Mouse (Mus musculus) limb, embryonic 12.5 days (tissue): ENCODE data around the gene Tssk4. TPM values are rescaled to one million over a fixed set of nuclear protein-coding genes. Genes with fewer than 3 reads are reported as not detected.

Source experiments
- ATAC-seq: fragments of 200-750 bp; cut with Nextera tagmentation; 2 replicates; pipeline ENCODE4 v1.8.0; 2017; ENCODE audit warnings: low read depth, moderate TSS enrichment; ENCODE audit not compliant: insufficient number of reproducible peaks, insufficient read depth, low FRiP score, low TSS enrichment
- H3K27ac ChIP-seq: fragments of 300-500 bp; sonication (generic); 2 replicates; pipeline ENCODE4 v1.5.1; 2016; ENCODE audit warnings: mild to moderate bottlenecking, moderate library complexity
- H3K27me3 ChIP-seq: fragments of 300-500 bp; sonication (generic); 2 replicates; pipeline ENCODE4 v1.6.1; 2016; ENCODE audit warnings: mild to moderate bottlenecking, moderate library complexity
- H3K36me3 ChIP-seq: fragments of 300-500 bp; sonication (generic); 2 replicates; pipeline ENCODE4 v1.6.1; 2016; ENCODE audit warnings: mild to moderate bottlenecking, moderate library complexity
- H3K4me1 ChIP-seq: fragments of 300-500 bp; sonication (generic); replicated peaks from 2 replicates; pipeline ENCODE4 v1.6.1; 2016
- H3K4me2 ChIP-seq: fragments of 300-500 bp; sonication (generic); 2 replicates; pipeline ENCODE4 v1.6.1; 2016; ENCODE audit warnings: mild to moderate bottlenecking, moderate library complexity
- H3K4me3 ChIP-seq: fragments of 300-500 bp; sonication (generic); replicated peaks from 2 replicates; pipeline ENCODE4 v1.5.1; 2016; ENCODE audit warnings: mild to moderate bottlenecking
- H3K9ac ChIP-seq: fragments of 300-500 bp; sonication (generic); replicated peaks from 2 replicates; pipeline ENCODE4 v1.6.1; 2016; ENCODE audit warnings: mild to moderate bottlenecking, moderate library complexity
- H3K9me3 ChIP-seq: fragments of 300-500 bp; sonication (generic); 2 replicates; pipeline ENCODE4 v1.6.1; 2016; ENCODE audit warnings: mild to moderate bottlenecking, moderate library complexity
- WGBS: fragments of 180-500 bp; shearing (Covaris S2); methylation state at CpG from one replicate; pipeline ENCODE4 v1.1.7; 2016; 5-methylcytosine and 5-hydroxymethylcytosine counted together
- polyA plus RNA-seq: library from polyadenylated mRNA; unstranded; fragments of >200 nt; fragmentation: Nextera tagmentation; extraction: Ambion mirVana; gene quantifications from 2 replicates; pipeline ENCODE4 v1.2.1, GENCODE M21; 2016

Gene Tssk4
- polyA plus RNA-seq, 1 experiment from 2014 or later: 1.0 TPM

DNA sequence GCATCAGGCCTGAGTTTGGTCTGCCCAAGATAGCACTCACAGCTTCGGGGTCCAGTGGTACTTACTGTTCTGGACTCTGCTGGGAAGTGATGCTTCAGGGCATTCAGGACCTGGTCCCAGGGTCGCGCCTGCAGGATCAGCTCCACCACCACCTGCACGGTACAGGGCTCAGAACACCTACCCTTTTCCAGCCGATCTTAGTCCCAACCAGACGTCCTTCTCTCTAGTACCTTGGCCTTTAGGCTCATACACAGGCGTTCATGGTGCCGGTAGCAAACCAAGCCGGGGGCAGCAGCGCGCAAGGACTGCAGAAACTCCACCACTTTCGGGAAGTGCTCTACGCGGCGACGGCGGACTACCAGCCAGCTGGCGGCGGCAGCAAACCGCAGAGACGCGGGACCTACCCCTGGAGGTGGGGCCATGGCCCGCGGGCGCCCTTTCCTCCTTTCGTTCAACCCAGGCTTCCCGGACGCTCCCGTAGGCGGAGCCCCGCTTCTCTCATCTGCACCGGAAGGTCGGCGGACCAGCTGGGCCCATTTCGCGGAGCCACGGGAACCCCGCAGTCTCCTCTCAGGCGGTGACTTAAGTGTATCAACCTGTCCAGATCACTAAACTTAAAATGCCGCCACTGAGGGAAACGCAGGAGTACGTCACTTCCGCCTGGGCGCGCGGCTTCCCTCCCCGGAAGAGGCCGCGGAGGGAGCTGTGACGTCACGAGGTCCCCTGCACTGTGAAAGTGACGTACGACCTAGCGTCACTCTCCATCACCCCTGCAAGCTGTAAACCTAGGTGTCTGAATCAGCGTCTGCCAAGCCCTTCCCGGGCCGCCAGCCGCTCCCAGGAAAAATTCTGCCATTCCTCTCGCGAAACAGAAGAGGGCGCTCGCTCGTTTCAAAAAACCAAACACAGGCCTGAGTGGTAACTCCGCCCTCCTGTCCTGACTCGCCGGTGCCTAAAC, 31.5 kb downstream of the Tssk4 start, which contains the start of gene Tinf2:
Gene Tinf2 (minus strand): TSS at position 661 of the 958 bp plus-strand sequence.
- peak; percentile 98 for ATAC-seq
- under 1% methylated on average over 65 of the region's 66 CpGs for WGBS

DNA sequence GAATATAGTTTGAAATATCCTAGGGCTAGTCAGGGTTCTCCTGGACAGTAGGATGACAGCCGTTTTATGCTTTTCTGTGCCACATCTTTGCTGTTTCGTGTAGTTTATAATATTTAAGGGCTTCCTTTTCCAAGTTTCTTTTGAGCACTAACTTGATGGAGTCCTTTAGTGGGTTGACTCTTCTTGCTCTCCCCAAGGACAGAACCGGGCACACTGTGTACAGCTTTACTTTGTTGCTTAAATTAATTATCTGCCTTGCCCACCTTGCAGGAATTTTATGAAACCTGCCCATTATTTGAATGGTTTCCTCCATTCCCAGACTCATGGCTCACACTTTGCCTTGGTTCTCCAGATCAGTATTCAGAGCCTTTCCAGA, 32.1 kb downstream of the Tssk4 start:
- peak overlapping the region; percentile 80 for H3K4me2 ChIP-seq
- H3K27me3 ChIP-seq: no peaks in the 10 kb centered on the region
- WGBS: 14% methylated on average over 3 of the region's 3 CpGs
- no peaks in the 10 kb centered on the region for H3K9me3 ChIP-seq
- H3K9ac ChIP-seq: peak overlapping the region; percentile 13; the same call in 1 of the 2 replicates
- ATAC-seq: peak; percentile 46
- H3K36me3 ChIP-seq: peaks cover 31% of the 10 kb centered on the region
- peaks cover 8% of the 10 kb centered on the region for H3K4me1 ChIP-seq
- H3K4me3 ChIP-seq: peak overlapping the region; percentile 83
- peak overlapping the region; percentile 86; the same call in 1 of the 2 replicates for H3K27ac ChIP-seq

More for the DNA sequence above, 31.5 kb downstream of the Tssk4 start, which contains the start of gene Tinf2:
- H3K9ac ChIP-seq: peak within 1 kb of the TSS; percentile 78
- peaks cover 8% of the 10 kb centered on the region for H3K4me1 ChIP-seq
- peak within 1 kb of the TSS; percentile 83 for H3K4me3 ChIP-seq
- H3K27ac ChIP-seq: peak within 1 kb of the TSS; percentile 86
- H3K36me3 ChIP-seq: peaks cover 38% of the 10 kb centered on the region
- no peaks in the 10 kb centered on the region for H3K9me3 ChIP-seq
- peak within 1 kb of the TSS; percentile 80 for H3K4me2 ChIP-seq
- no peaks in the 10 kb centered on the region for H3K27me3 ChIP-seq

GRCm38 (mm10) chr14:55689433-55689832, 39.4 kb downstream of the Tssk4 start:
- Histone ChIP-seq H3K9me3 (no peaks in the 10 kb centered on the region), H3K36me3 (no peaks in the 10 kb centered on the region), H3K4me3 (no peak overlapping the region), H3K27ac (no peak overlapping the region), H3K27me3 (no peaks in the 10 kb centered on the region), H3K4me1 (no peaks in the 10 kb centered on the region), H3K4me2 (no peak overlapping the region), H3K9ac (no peak overlapping the region)
- no peak for ATAC-seq
- WGBS: 80% methylated on average over 10 of the region's 10 CpGs

DNA sequence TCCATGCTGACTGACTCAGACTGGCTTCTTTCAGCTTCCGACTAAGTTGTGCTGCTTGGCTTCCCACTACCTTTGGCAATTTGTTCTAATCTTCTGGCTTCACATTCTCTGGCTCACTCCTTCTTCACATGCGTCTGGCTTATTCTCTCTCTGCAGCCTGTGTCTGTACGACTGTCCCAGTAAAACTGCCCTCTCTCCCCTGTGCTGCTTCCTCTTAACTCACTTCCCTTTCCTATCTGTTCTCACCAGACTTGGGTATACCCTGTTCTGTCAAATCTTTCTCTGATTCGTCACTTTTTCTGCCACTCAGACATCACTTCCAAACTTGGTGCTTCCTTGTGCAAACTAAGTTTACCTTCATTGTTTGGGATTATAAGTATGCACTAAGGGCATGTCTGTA, 47.2 kb downstream of the Tssk4 start:
- Histone ChIP-seq H3K4me1 (no peaks in the 10 kb centered on the region), H3K27me3 (no peaks in the 10 kb centered on the region), H3K4me2 (no peak overlapping the region), H3K9ac (no peak overlapping the region), H3K9me3 (0 out of 2 replicates have a peak, but pooled peaks cover 3% of the 10 kb centered on the region), H3K4me3 (no peak overlapping the region), H3K27ac (no peak overlapping the region), H3K36me3 (no peaks in the 10 kb centered on the region)
- 87% methylated on average over 4 of the region's 4 CpGs for WGBS
- no peak for ATAC-seq

GRCm38 (mm10) chr14:55701131-55701530, 51.1 kb downstream of the Tssk4 start:
- Histone ChIP-seq H3K4me1 (no peaks in the 10 kb centered on the region), H3K27ac (no peak overlapping the region), H3K4me3 (no peak overlapping the region), H3K4me2 (no peak overlapping the region), H3K27me3 (no peaks in the 10 kb centered on the region), H3K9me3 (0 out of 2 replicates have a peak, but pooled peaks cover 3% of the 10 kb centered on the region), H3K36me3 (no peaks in the 10 kb centered on the region), H3K9ac (no peak overlapping the region)
- 70% methylated on average over 9 of the region's 9 CpGs for WGBS
- ATAC-seq: no peak

Other genes starting within 250 kb of the Tssk4 start
- gene Dhrs4, start 171.4 kb upstream of the Tssk4 start, polyA plus RNA-seq: 83.2 and 86.9 TPM in 2 replicates
- 3.7 and 5.1 TPM in 2 replicates for gene Carmil3, start 159.5 kb upstream of the Tssk4 start, polyA plus RNA-seq
- 0.32 and 0.35 TPM in 2 replicates for gene Cpne6, start 139.7 kb upstream of the Tssk4 start, polyA plus RNA-seq
- not detected in 2 replicates for gene Nrl, start 125.2 kb upstream of the Tssk4 start, polyA plus RNA-seq
- gene Pck2, start 109.9 kb upstream of the Tssk4 start, polyA plus RNA-seq: 33.2 and 35.4 TPM in 2 replicates
- 65.5 and 69.7 TPM in 2 replicates for gene Dcaf11, start 90.2 kb upstream of the Tssk4 start, polyA plus RNA-seq
- gene A730061H03Rik, start 89.8 kb upstream of the Tssk4 start, polyA plus RNA-seq: 1.1 TPM in 1 of 2 replicates, not detected in the other
- gene Fitm1, start 74.6 kb upstream of the Tssk4 start, polyA plus RNA-seq: 16.0 and 16.1 TPM in 2 replicates
- gene Psme1, start 72.1 kb upstream of the Tssk4 start, polyA plus RNA-seq: 142 and 151 TPM in 2 replicates
- 3.7 and 4.0 TPM in 2 replicates for gene Emc9, start 64.9 kb upstream of the Tssk4 start, polyA plus RNA-seq
- 210 and 260 TPM in 2 replicates for gene Psme2, start 59.1 kb upstream of the Tssk4 start, polyA plus RNA-seq
- gene Rnf31, start 58.5 kb upstream of the Tssk4 start, polyA plus RNA-seq: 19.9 and 22.4 TPM in 2 replicates
- gene Irf9, start 46.6 kb upstream of the Tssk4 start, polyA plus RNA-seq: 9.2 and 9.6 TPM in 2 replicates
- gene Rec8, start 32.1 kb upstream of the Tssk4 start, polyA plus RNA-seq: 10.0 and 12.2 TPM in 2 replicates
- gene Ipo4, start 14.2 kb upstream of the Tssk4 start, polyA plus RNA-seq: 78.9 and 100 TPM in 2 replicates
- 2.7 and 3.1 TPM in 2 replicates for gene Gm49378, start 12.3 kb upstream of the Tssk4 start, polyA plus RNA-seq
- gene Tm9sf1, start 6.4 kb upstream of the Tssk4 start, polyA plus RNA-seq: 96.1 and 96.7 TPM in 2 replicates
- 63.0 and 68.8 TPM in 2 replicates for gene Mdp1, start 10.3 kb downstream of the Tssk4 start, polyA plus RNA-seq
- gene Gmpr2, start 21.8 kb downstream of the Tssk4 start, polyA plus RNA-seq: 67.6 and 74.2 TPM in 2 replicates
- gene Nedd8, start 21.9 kb downstream of the Tssk4 start, polyA plus RNA-seq: 594 and 653 TPM in 2 replicates
- gene Tinf2, start 31.6 kb downstream of the Tssk4 start, polyA plus RNA-seq: 57.1 and 58.3 TPM in 2 replicates
- gene Tgm1, start 63.7 kb downstream of the Tssk4 start, polyA plus RNA-seq: 2.0 and 2.7 TPM in 2 replicates
- 27.3 and 29.0 TPM in 2 replicates for gene Rabggta, start 72.1 kb downstream of the Tssk4 start, polyA plus RNA-seq
- gene Dhrs1, start 95.5 kb downstream of the Tssk4 start, polyA plus RNA-seq: 72.5 and 82.6 TPM in 2 replicates
- 52.0 and 53.0 TPM in 2 replicates for gene Nop9, start 95.5 kb downstream of the Tssk4 start, polyA plus RNA-seq
- gene Cideb, start 108.3 kb downstream of the Tssk4 start, polyA plus RNA-seq: 0.60 TPM in 1 of 2 replicates, not detected in the other
- 0.58 and 0.73 TPM in 2 replicates for gene Ltb4r2, start 111.2 kb downstream of the Tssk4 start, polyA plus RNA-seq
- gene Ltb4r1, start 115.8 kb downstream of the Tssk4 start, polyA plus RNA-seq: 0.26 and 0.68 TPM in 2 replicates
- gene Adcy4, start 133.9 kb downstream of the Tssk4 start, polyA plus RNA-seq: 17.7 and 19.9 TPM in 2 replicates
- 25.2 and 36.4 TPM in 2 replicates for gene Ripk3, start 138.7 kb downstream of the Tssk4 start, polyA plus RNA-seq
- gene Nfatc4, start 173.0 kb downstream of the Tssk4 start, polyA plus RNA-seq: 147 and 151 TPM in 2 replicates
- 38.9 and 46.0 TPM in 2 replicates for gene Nynrin, start 203.8 kb downstream of the Tssk4 start, polyA plus RNA-seq
- gene Cbln3, start 234.2 kb downstream of the Tssk4 start, polyA plus RNA-seq: 0.20 and 0.21 TPM in 2 replicates
- gene Khnyn, start 234.8 kb downstream of the Tssk4 start, polyA plus RNA-seq: 36.9 and 38.8 TPM in 2 replicates